8 mouse cellular contexts compared by ENCODE assay signal in the genomic region with DNA sequence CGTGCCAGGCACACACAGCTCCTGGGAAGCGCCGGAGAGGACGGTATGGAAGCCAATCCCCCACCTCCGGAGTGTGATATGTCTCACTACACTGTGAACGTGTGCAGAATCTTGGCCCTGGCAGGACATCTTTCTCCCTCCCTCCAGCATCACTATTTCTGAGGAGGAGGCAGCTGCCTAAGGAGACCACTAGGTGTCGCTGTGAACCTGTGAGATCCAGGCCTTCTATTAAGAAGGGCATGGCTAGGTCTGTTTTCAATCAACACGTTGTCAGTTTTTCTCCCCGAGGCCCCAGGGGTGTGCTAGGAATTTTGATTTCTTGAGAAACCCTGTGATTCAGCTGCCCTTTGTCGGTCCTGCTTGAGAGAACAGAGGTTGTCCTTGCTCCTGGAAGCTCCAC.
DNase-seq lines count a peak whose midpoint lies in the region; ATAC-seq and TF ChIP-seq lines count a peak whose summit lies in the region.

No protein-coding gene starts in this region.

- H3K9me3 ChIP-seq in liver, embryonic 12.5 days (replicated peaks) = no peaks in the 10 kb centered on the region

- no peak for ATAC-seq in liver, embryonic 12.5 days

- H3K36me3 ChIP-seq in liver, embryonic 12.5 days = no peaks in the 10 kb centered on the region

- no peak overlapping the region for H3K9ac ChIP-seq in liver, embryonic 12.5 days

- no peak overlapping the region for H3K4me2 ChIP-seq in liver, embryonic 12.5 days

- H3K27ac ChIP-seq in liver, embryonic 12.5 days = no peak overlapping the region
- no peak overlapping the region for H3K27ac ChIP-seq in cortical plate, adult 2 months (ENCODE audit: insufficient read depth, low read length)

- peak; percentile 98 for TF ChIP-seq CTCF in cortical plate, adult 2 months (IDR thresholded peaks at IDR 0.05; ENCODE audit: extremely low read depth, insufficient read depth, low read length)

- no peaks in the 10 kb centered on the region for H3K4me1 ChIP-seq in liver, embryonic 12.5 days
- H3K4me1 ChIP-seq in cortical plate, adult 2 months (ENCODE audit: control insufficient read depth, insufficient read depth, low read length) = peaks cover 3% of the 10 kb centered on the region; the same call in 1 of the 2 replicates

- peaks cover 16% of the 10 kb centered on the region for H3K27me3 ChIP-seq in liver, embryonic 12.5 days (replicated peaks)

- peak; percentile 67 for DNase-seq in liver
- peak; percentile 69 for DNase-seq in gastrocnemius, postnatal 10 days
- DNase-seq in hindlimb bud, embryonic 11.5 days (ENCODE audit: extremely low spot score, low read depth, low spot score) = peak; percentile 93
- peak; percentile 70 to 83 for DNase-seq in left cerebral cortex, adult 18-20 months (ENCODE audit: low spot score in 2 of 2)
- DNase-seq in mesoderm, embryonic 11.5 days (ENCODE audit: low read depth, low spot score) = peak; percentile 93
- DNase-seq in right cerebral cortex, postnatal 4 days = peak; percentile 69

- no peak for TF ChIP-seq POLR2A in cortical plate, adult 2 months (IDR thresholded peaks at IDR 0.05; ENCODE audit: extremely low read depth, insufficient read depth, low read length)

- H3K4me3 ChIP-seq in liver, embryonic 12.5 days = no peak overlapping the region
- H3K4me3 ChIP-seq in cortical plate, adult 2 months (ENCODE audit: insufficient read depth, low read length) = no peak overlapping the region

- 2% methylated on average over 10 of the region's 10 CpGs for WGBS in liver, embryonic 12.5 days (ENCODE audit: insufficient replicate concordance)
